Mouse (Mus musculus) lung, embryonic 16.5 days (tissue): ENCODE data around the gene Fgfr2. TPM values are rescaled to one million over a fixed set of nuclear protein-coding genes. Genes with fewer than 3 reads are reported as not detected.
A peak's percentile ranks its signal among the peaks of the same experiment; 100 is the strongest.

Experiments used
- ATAC-seq: fragments of 200-750 bp; cut with Nextera tagmentation; 2 replicates; pipeline ENCODE4 v1.8.0; 2017; ENCODE audit warnings: low read depth, mild to moderate bottlenecking, moderate library complexity
- H3K27ac ChIP-seq: fragments of 300-500 bp; sonication (generic); 2 replicates; pipeline ENCODE4 v1.5.1; 2014; ENCODE audit warnings: mild to moderate bottlenecking, control low read depth, low read length
- H3K27me3 ChIP-seq: fragments of 300-500 bp; sonication (generic); 2 replicates; pipeline ENCODE4 v1.6.1; 2014; ENCODE audit warnings: low read depth, low read length, mixed read lengths; ENCODE audit not compliant: control insufficient read depth, insufficient read depth
- H3K36me3 ChIP-seq: fragments of 300-500 bp; sonication (generic); 2 replicates; pipeline ENCODE4 v1.6.1; 2014; ENCODE audit warnings: low read length; ENCODE audit not compliant: control insufficient read depth, insufficient read depth
- H3K4me1 ChIP-seq: fragments of 300-500 bp; sonication (generic); replicated peaks from 2 replicates; pipeline ENCODE4 v1.6.1; 2014; ENCODE audit warnings: low read length, mixed read lengths; ENCODE audit not compliant: control insufficient read depth, insufficient read depth
- H3K4me2 ChIP-seq: fragments of 300-500 bp; sonication (generic); 2 replicates; pipeline ENCODE4 v1.6.1; 2014; ENCODE audit warnings: low read depth, low read length, control low read depth
- H3K4me3 ChIP-seq: fragments of 300-500 bp; sonication (generic); 2 replicates; pipeline ENCODE4 v1.5.1; 2014; ENCODE audit warnings: mild to moderate bottlenecking, low read length, control low read depth
- H3K9ac ChIP-seq: fragments of 300-500 bp; sonication (generic); 2 replicates; pipeline ENCODE4 v1.6.1; 2014; ENCODE audit warnings: low read length, control low read depth
- H3K9me3 ChIP-seq: fragments of 300-500 bp; sonication (generic); 2 replicates; pipeline ENCODE4 v1.6.1; 2016; ENCODE audit warnings: low read length; ENCODE audit not compliant: control insufficient read depth
- WGBS: fragments of 180-500 bp; shearing (Covaris S2); extraction: QIAGEN DNeasy Blood & Tissue Kit; methylation state at CpG from one replicate; pipeline ENCODE4 v1.1.7; 2014; 5-methylcytosine and 5-hydroxymethylcytosine counted together
- polyA plus RNA-seq: library from polyadenylated mRNA; unstranded; fragments of >200 nt; fragmentation: Nextera tagmentation; extraction: Ambion mirVana; gene quantifications from 2 replicates; pipeline ENCODE4 v1.2.1, GENCODE M21; 2015

Fgfr2 gene
- polyA plus RNA-seq, 1 experiment from 2014 or later = 175 TPM

GRCm38 (mm10) chr7:132261885-132262284 lies 861.3 kb downstream of the Fgfr2 start:
- Histone ChIP-seq H3K27ac (peak overlapping the region; percentile 45; the same call in 1 of the 2 replicates), H3K4me1 (peaks cover 34% of the 10 kb centered on the region), H3K4me2 (no peak overlapping the region), H3K27me3 (no peaks in the 10 kb centered on the region), H3K9ac (no peak overlapping the region), H3K9me3 (no peaks in the 10 kb centered on the region), H3K4me3 (no peak overlapping the region), H3K36me3 (peaks cover 5% of the 10 kb centered on the region; the same call in 1 of the 2 replicates)
- no peak for ATAC-seq
- 42% methylated on average over 3 of the region's 3 CpGs for WGBS

- Histone ChIP-seq H3K4me2 (no peak overlapping the region), H3K27ac (peak overlapping the region; percentile 64), H3K9me3 (no peaks in the 10 kb centered on the region), H3K4me1 (peaks cover 34% of the 10 kb centered on the region), H3K9ac (no peak overlapping the region), H3K4me3 (no peak overlapping the region), H3K27me3 (no peaks in the 10 kb centered on the region), H3K36me3 (peaks cover 2% of the 10 kb centered on the region; the same call in 1 of the 2 replicates)
- peak; percentile 12; the same call in 1 of the 2 replicates for ATAC-seq
- WGBS = 41% methylated on average over 5 of the region's 5 CpGs
Measured at GRCm38 (mm10) chr7:132260632-132261031, 862.5 kb downstream of the Fgfr2 start.

- Histone ChIP-seq H3K36me3 (no peaks in the 10 kb centered on the region), H3K4me2 (no peak overlapping the region), H3K27ac (peak overlapping the region; percentile 86), H3K4me1 (peaks cover 30% of the 10 kb centered on the region), H3K4me3 (no peak overlapping the region), H3K9me3 (no peaks in the 10 kb centered on the region), H3K9ac (no peak overlapping the region), H3K27me3 (no peaks in the 10 kb centered on the region)
- peak; percentile 88 for ATAC-seq
- WGBS = 33% methylated on average over 7 of the region's 7 CpGs
Measured at GRCm38 (mm10) chr7:132258817-132259216, 864.3 kb downstream of the Fgfr2 start.

GRCm38 (mm10) chr7:132258216-132258615 lies 864.9 kb downstream of the Fgfr2 start:
- Histone ChIP-seq H3K36me3 (no peaks in the 10 kb centered on the region), H3K9ac (no peak overlapping the region), H3K27me3 (no peaks in the 10 kb centered on the region), H3K27ac (peak overlapping the region; percentile 86), H3K4me3 (no peak overlapping the region), H3K4me2 (no peak overlapping the region), H3K4me1 (peaks cover 26% of the 10 kb centered on the region), H3K9me3 (no peaks in the 10 kb centered on the region)
- ATAC-seq = no peak
- WGBS = 61% methylated on average over 5 of the region's 5 CpGs

GRCm38 (mm10) chr7:132253513-132253912 lies 869.6 kb downstream of the Fgfr2 start:
- WGBS = 65% methylated on average over 5 of the region's 5 CpGs
- no peaks in the 10 kb centered on the region for H3K36me3 ChIP-seq
- no peaks in the 10 kb centered on the region for H3K9me3 ChIP-seq
- no peak overlapping the region for H3K4me3 ChIP-seq
- H3K27me3 ChIP-seq = no peaks in the 10 kb centered on the region
- no peak overlapping the region for H3K4me2 ChIP-seq
- peaks cover 10% of the 10 kb centered on the region for H3K4me1 ChIP-seq
- no peak overlapping the region for H3K9ac ChIP-seq
- H3K27ac ChIP-seq = no peak overlapping the region; the same call in 1 of the 2 replicates
- peak; percentile 39 for ATAC-seq

GRCm38 (mm10) chr7:132253078-132253477 lies 870.1 kb downstream of the Fgfr2 start:
- H3K9ac ChIP-seq = no peak overlapping the region
- no peaks in the 10 kb centered on the region for H3K27me3 ChIP-seq
- WGBS = 93% methylated on average over 4 of the region's 4 CpGs
- peaks cover 7% of the 10 kb centered on the region for H3K4me1 ChIP-seq
- H3K27ac ChIP-seq = no peak overlapping the region
- ATAC-seq = no peak
- H3K4me3 ChIP-seq = no peak overlapping the region
- H3K4me2 ChIP-seq = no peak overlapping the region
- no peaks in the 10 kb centered on the region for H3K36me3 ChIP-seq
- H3K9me3 ChIP-seq = no peaks in the 10 kb centered on the region

- no peak overlapping the region for H3K9ac ChIP-seq
- H3K4me3 ChIP-seq = no peak overlapping the region
- WGBS = 40% methylated on average over 10 of the region's 10 CpGs
- no peak overlapping the region for H3K4me2 ChIP-seq
- no peak for ATAC-seq
- H3K36me3 ChIP-seq = no peaks in the 10 kb centered on the region
- no peaks in the 10 kb centered on the region for H3K27me3 ChIP-seq
- H3K9me3 ChIP-seq = no peaks in the 10 kb centered on the region
- H3K4me1 ChIP-seq = peaks cover 6% of the 10 kb centered on the region
- no peak overlapping the region for H3K27ac ChIP-seq
Measured at GRCm38 (mm10) chr7:132249563-132250119, 873.5 kb downstream of the Fgfr2 start.

- ATAC-seq = peak; percentile 51
- peaks cover 11% of the 10 kb centered on the region for H3K4me1 ChIP-seq
- 29% methylated on average over 11 of the region's 11 CpGs for whole genome bisulfite sequencing
- H3K4me3 ChIP-seq = no peak overlapping the region
- no peak overlapping the region for H3K27ac ChIP-seq
- no peak overlapping the region for H3K4me2 ChIP-seq
- no peak overlapping the region for H3K9ac ChIP-seq
- H3K9me3 ChIP-seq = no peaks in the 10 kb centered on the region
- no peaks in the 10 kb centered on the region for H3K27me3 ChIP-seq
- no peaks in the 10 kb centered on the region for H3K36me3 ChIP-seq
Measured at GRCm38 (mm10) chr7:132247567-132247966, 875.6 kb downstream of the Fgfr2 start.

- H3K4me3 ChIP-seq = no peak overlapping the region
- H3K27me3 ChIP-seq = no peaks in the 10 kb centered on the region
- ATAC-seq = no peak
- H3K27ac ChIP-seq = no peak overlapping the region
- no peaks in the 10 kb centered on the region for H3K36me3 ChIP-seq
- no peaks in the 10 kb centered on the region for H3K9me3 ChIP-seq
- H3K4me2 ChIP-seq = no peak overlapping the region
- WGBS = 72% methylated on average over 5 of the region's 5 CpGs
- peaks cover 11% of the 10 kb centered on the region for H3K4me1 ChIP-seq
- no peak overlapping the region for H3K9ac ChIP-seq
Measured at GRCm38 (mm10) chr7:132247091-132247490, 876.1 kb downstream of the Fgfr2 start.
